Mouse (Mus musculus) heart, adult 2 months (tissue): ENCODE measurements around the gene Bend5.

Experiments used
- CTCF ChIP-seq: fragments of 200-600 bp; IDR thresholded peaks from 2 replicates; pipeline ENCODE4 v1.8.1; 2022; ENCODE audit warnings: antibody characterized with exemption, mild to moderate bottlenecking, moderate library complexity
- EP300 ChIP-seq: fragments of 200-500 bp; IDR thresholded peaks from 2 replicates; pipeline ENCODE4 v1.6.1; 2011; ENCODE audit warnings: low read depth, low read length, control low read depth; ENCODE audit not compliant: insufficient read depth
- POLR2A ChIP-seq: fragments of 200-500 bp; IDR thresholded peaks from 2 replicates; pipeline ENCODE4 v1.6.1; 2011; ENCODE audit warnings: mild to moderate bottlenecking, low read depth, low read length, control low read depth; ENCODE audit not compliant: insufficient read depth

- TF ChIP-seq CTCF (no peak), EP300 (no peak), POLR2A (no peak)
Measured at GRCm38 (mm10) chr4:111424371-111424950, 9.7 kb downstream of the Bend5 start.
